Mouse (Mus musculus) ES-Bruce4 (cell line): ENCODE measurements around the gene Plppr3. TPM values are rescaled to one million over a fixed set of nuclear protein-coding genes. Genes with fewer than 3 reads are reported as not detected.

Source experiments
- H3K27ac ChIP-seq: 2 replicates; pipeline ENCODE4 v1.5.1; 2012; ENCODE audit warnings: low read length, inconsistent platforms; ENCODE audit not compliant: insufficient read depth
- H3K27me3 ChIP-seq: 2 replicates; pipeline ENCODE4 v1.6.1; 2012; ENCODE audit warnings: mild to moderate bottlenecking, low read length, inconsistent platforms; ENCODE audit not compliant: control insufficient read depth, poor library complexity, insufficient read depth, severe bottlenecking
- H3K36me3 ChIP-seq: 2 replicates; pipeline ENCODE4 v1.6.1; 2012; ENCODE audit warnings: inconsistent platforms, mild to moderate bottlenecking, low read length, moderate library complexity; ENCODE audit not compliant: control insufficient read depth, poor library complexity, insufficient read depth, severe bottlenecking
- H3K4me1 ChIP-seq: one replicate; pipeline ENCODE4 v1.8.1; 2011; ENCODE audit warnings: low read length; ENCODE audit not compliant: control insufficient read depth, insufficient read depth
- H3K4me3 ChIP-seq: 2 replicates; pipeline ENCODE4 v1.5.1; 2011; ENCODE audit warnings: low read depth, mild to moderate bottlenecking, low read length
- H3K9ac ChIP-seq: 2 replicates; pipeline ENCODE4 v1.6.1; 2012; ENCODE audit warnings: low read depth, mild to moderate bottlenecking, inconsistent platforms; ENCODE audit not compliant: poor library complexity, severe bottlenecking
- H3K9me3 ChIP-seq: replicated peaks from 2 replicates; pipeline ENCODE4 v1.6.1; 2012; ENCODE audit warnings: mild to moderate bottlenecking, low read length, inconsistent platforms; ENCODE audit not compliant: control insufficient read depth, poor library complexity, insufficient read depth, severe bottlenecking
- CTCF ChIP-seq: IDR thresholded peaks from one replicate; pipeline ENCODE4 v1.8.1; 2011; ENCODE audit warnings: low read depth, low read length
- EP300 ChIP-seq: IDR thresholded peaks from 2 replicates; pipeline ENCODE4 v1.6.1; 2011; ENCODE audit warnings: low read depth, low read length; ENCODE audit not compliant: insufficient read depth
- POLR2A ChIP-seq: IDR thresholded peaks from one replicate; pipeline ENCODE4 v1.8.1; 2011; ENCODE audit warnings: low read length; ENCODE audit not compliant: insufficient read depth
- polyA plus RNA-seq: library from polyadenylated mRNA; stranded (reverse); fragments of >200 nt; gene quantifications from 2 replicates; pipeline ENCODE4 v1.2.4, GENCODE M21; 2011; ENCODE audit warnings: low read depth; ENCODE audit not compliant: missing spikeins, insufficient read depth, insufficient read length

Gene Plppr3
- polyA plus RNA-seq, 1 experiment = 6.4 TPM

DNA sequence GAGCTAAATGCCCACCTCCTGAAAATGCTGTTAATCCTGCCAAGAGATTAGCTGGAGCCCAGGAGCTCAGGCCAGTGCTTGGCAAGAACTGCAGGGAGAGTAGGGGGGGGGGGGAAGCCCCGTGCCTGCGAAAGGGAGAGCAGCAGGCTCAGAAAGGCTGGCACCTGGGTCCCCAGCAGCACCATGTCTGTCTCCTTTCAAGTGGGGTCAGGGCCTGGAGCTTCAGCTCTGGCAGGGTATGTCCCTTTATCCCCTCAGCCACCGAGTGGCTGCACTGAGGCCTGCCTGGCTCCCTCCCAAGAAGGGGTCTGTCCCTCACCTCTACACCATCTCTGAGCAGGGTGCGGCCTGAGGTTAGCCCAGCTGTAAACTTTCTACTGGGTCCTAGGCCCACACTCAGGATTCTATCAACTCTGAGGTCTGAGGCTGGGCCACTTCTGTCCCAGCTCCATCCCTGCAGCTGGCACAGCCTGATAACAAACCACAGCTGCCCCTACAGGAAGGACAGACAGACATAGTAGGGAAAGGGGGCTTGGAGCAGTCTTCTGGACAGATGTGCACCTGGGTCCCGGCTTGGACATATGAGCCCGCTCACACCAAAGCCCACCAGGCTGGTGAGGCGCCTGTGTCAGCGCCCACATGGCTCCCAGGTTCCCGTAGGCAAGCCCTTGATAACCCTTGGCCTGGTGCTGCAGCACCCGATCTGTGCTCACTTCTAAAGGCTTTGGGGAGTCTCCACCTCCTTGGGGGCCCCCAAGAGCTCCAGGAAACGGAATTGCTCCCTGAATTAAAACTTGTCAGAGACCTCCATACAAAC is 39.9 kb upstream of the Plppr3 start:
- Histone ChIP-seq H3K4me1 (no peaks in the 10 kb centered on the region), H3K27me3 (no peaks in the 10 kb centered on the region), H3K36me3 (no peaks in the 10 kb centered on the region), H3K9me3 (no peaks in the 10 kb centered on the region), H3K27ac (no peak overlapping the region), H3K9ac (no peak overlapping the region), H3K4me3 (no peak overlapping the region)
- TF ChIP-seq EP300 = no peak
- TF ChIP-seq POLR2A = no peak
- no peak for TF ChIP-seq CTCF

DNA sequence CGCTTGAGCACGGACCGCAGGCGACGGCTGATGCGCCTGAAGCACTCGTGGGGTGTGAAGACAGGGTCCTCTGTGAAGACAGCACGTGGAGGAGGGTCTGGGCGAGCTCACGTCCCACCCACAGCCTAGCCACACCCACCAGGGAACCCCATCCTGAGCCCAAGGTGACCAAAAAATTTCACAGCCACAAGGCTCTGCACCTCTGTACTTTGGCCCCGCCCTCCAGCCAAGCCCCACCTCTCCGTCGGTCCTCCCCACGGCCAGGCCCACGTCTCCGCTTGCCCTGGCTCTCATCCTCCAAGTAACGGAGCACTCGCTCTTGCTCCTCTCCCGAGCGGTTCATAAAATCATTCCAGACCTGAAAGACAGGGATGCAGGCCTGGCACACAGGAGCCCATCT is 38.0 kb upstream of the Plppr3 start:
- H3K9ac ChIP-seq = no peak overlapping the region
- H3K4me3 ChIP-seq = no peak overlapping the region
- no peaks in the 10 kb centered on the region for H3K36me3 ChIP-seq
- no peak overlapping the region for H3K27ac ChIP-seq
- no peaks in the 10 kb centered on the region for H3K27me3 ChIP-seq
- no peaks in the 10 kb centered on the region for H3K4me1 ChIP-seq
- TF ChIP-seq CTCF = no peak
- TF ChIP-seq POLR2A = no peak
- TF ChIP-seq EP300 = no peak
- H3K9me3 ChIP-seq = no peaks in the 10 kb centered on the region

DNA sequence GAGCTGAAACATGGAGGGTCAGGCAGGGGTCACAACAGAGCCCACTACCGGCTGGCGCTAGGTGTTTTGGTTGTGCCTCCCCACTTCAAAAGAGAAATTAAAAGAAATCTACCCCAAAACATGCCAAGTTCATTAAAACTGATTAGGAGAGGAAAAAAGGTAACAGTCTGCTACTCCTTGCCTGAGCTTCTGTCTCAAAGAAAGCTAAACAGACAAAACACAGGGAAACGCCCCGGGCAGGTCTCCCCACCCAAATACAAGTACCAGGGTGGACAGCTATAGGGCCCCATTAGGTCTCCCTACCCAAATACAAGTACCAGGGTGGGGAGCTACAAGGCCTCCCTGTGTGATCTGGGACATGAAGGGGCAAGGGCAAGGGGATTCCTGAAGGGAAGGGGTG is 36.1 kb upstream of the Plppr3 start, which contains the start of gene Gm26602:
Gene Gm26602, plus strand, starts transcription at position 301 of the 400 bp plus-strand sequence.
- H3K4me3 ChIP-seq = no peak within 1 kb of the TSS
- no peak for TF ChIP-seq CTCF
- TF ChIP-seq POLR2A = no peak
- no peak for TF ChIP-seq EP300
- no peaks in the 10 kb centered on the region for H3K4me1 ChIP-seq
- H3K9me3 ChIP-seq = no peaks in the 10 kb centered on the region
- no peak within 1 kb of the TSS for H3K27ac ChIP-seq
- no peak within 1 kb of the TSS for H3K9ac ChIP-seq
- H3K36me3 ChIP-seq = no peaks in the 10 kb centered on the region
- H3K27me3 ChIP-seq = no peaks in the 10 kb centered on the region

DNA sequence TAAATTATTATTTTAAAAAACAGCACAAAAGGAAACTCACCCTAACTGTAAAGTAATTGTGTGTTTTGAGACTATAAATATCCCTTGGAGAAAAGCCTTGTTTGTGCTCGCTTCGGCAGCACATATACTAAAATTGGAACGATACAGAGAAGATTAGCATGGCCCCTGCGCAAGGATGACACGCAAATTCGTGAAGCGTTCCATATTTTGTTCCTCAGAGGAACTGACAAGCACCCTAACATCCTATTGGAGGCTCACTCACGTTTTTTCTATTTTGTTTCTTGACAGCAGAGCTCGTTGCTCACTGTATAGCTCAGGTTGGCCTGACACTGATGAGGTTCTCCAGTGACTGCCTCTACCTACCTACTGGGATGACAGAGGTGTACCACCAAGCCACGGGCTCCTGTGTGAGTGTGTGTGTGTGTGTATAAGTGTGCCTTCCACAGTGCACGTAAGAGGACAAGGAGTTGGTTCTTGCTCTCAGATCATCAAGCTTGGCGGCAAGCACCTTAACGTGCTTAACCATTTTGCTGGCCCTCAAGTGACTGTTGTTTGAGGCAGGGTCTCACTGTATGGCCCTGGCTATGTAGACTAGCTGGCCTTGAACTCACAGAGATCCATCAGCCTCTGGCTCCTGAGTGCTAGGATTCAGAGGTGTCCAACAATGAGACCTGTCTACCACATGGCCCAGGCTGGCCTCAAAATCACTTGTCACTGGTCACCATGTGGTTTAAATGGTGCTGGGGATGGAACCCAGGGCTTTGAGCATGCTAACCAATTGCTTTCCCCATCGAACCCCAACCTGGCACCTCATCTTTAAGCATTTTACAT is 34.9 kb upstream of the Plppr3 start:
- Histone ChIP-seq H3K4me3 (no peak overlapping the region), H3K27ac (no peak overlapping the region), H3K4me1 (no peaks in the 10 kb centered on the region), H3K9me3 (no peaks in the 10 kb centered on the region), H3K27me3 (no peaks in the 10 kb centered on the region), H3K9ac (no peak overlapping the region), H3K36me3 (no peaks in the 10 kb centered on the region)
- TF ChIP-seq EP300 (no peak), POLR2A (no peak), CTCF (no peak)

- H3K36me3 ChIP-seq = no peaks in the 10 kb centered on the region
- H3K4me1 ChIP-seq = no peaks in the 10 kb centered on the region
- TF ChIP-seq POLR2A (no peak), EP300 (no peak), CTCF (no peak)
- H3K27ac ChIP-seq = peak within 1 kb of the TSS; percentile 84
- H3K4me3 ChIP-seq = peak within 1 kb of the TSS; percentile 94
- H3K9ac ChIP-seq = peak within 1 kb of the TSS; percentile 96
- H3K9me3 ChIP-seq = no peaks in the 10 kb centered on the region
- no peaks in the 10 kb centered on the region for H3K27me3 ChIP-seq
These were observed 34.0 kb upstream of the Plppr3 start, which contains the start of gene Med16 for GRCm38 (mm10) chr10:79908167-79909091. TSS of gene Med16 (minus strand) at chr10:79908923.
